Mouse (Mus musculus) monocyte, adult 5-6 weeks (primary cell): ENCODE measurements at regions not wholly inside any gene's neighbourhood (a gene's known extent, or its start where the extent isn't known, plus 50 kb on each side); places are given as distances from the start of the nearest gene placed in this dataset.

Source experiments
- ATAC-seq: fragments of 153-309, 156-312 bp; replicated peaks from 2 replicates; pipeline ENCODE4 v1.8.0; 2017; ENCODE audit warnings: mild to moderate bottlenecking; ENCODE audit not compliant: low TSS enrichment, insufficient number of reproducible peaks, severe bottlenecking, poor library complexity, low FRiP score

DNA sequence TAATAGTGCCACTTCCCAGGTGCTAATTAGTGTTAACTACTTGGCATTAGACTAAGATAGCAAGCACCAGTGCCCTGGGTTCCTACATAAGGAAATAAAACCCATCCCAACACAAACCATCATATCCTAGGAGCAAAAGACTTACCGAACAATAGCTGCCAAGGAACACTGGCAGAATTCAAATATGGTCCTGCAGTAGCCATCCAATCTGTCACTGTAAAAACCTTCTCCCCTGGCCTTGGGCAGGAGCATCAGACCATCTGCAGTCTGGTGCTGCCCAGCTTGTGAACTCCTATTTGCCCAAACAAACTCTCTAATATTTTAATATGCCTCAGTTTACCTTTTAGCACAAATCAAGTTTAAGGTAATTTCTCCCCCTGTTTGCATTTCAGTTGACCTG lies 137.9 kb upstream of the Nabp1 start:
- no peak for ATAC-seq

GRCm38 (mm10) chr1:51615523-51615922 lies 137.3 kb upstream of the Nabp1 start:
- ATAC-seq, result 0 out of 2 replicates have a peak, but pooled peaks have one; percentile 37

- peak; percentile 54; the same call in 1 of the 2 replicates for ATAC-seq
Observed at GRCm38 (mm10) chr1:51614700-51615099, 136.5 kb upstream of the Nabp1 start.

DNA sequence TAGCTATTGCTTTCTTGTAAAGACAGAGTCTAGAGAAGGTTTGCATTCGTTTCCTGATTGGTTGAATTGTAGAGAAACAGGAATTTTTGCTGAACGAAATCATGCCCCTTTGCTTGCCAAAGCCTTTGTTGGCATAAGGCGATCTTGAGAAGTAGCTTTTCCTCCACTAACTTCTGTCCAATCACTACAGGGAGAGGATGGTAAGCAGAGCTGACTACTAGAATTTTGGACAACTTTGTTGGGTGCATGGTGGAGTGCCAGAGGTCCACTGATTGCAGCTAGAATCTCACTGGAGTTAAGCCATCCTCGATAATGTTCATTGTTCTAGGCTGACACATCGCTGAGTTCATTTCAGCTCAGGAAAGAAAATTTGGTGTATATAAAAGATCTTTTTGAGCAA lies 131.1 kb upstream of the Nabp1 start:
- ATAC-seq, result no peak

- ATAC-seq, result no peak
Observed at GRCm38 (mm10) chr1:51607437-51607855, 129.2 kb upstream of the Nabp1 start.

GRCm38 (mm10) chr1:51602071-51602470 lies 123.8 kb upstream of the Nabp1 start:
- no peak for ATAC-seq

- ATAC-seq, result 0 out of 2 replicates have a peak, but pooled peaks have one; percentile 52
Observed at GRCm38 (mm10) chr1:51600425-51600824, 122.2 kb upstream of the Nabp1 start.

DNA sequence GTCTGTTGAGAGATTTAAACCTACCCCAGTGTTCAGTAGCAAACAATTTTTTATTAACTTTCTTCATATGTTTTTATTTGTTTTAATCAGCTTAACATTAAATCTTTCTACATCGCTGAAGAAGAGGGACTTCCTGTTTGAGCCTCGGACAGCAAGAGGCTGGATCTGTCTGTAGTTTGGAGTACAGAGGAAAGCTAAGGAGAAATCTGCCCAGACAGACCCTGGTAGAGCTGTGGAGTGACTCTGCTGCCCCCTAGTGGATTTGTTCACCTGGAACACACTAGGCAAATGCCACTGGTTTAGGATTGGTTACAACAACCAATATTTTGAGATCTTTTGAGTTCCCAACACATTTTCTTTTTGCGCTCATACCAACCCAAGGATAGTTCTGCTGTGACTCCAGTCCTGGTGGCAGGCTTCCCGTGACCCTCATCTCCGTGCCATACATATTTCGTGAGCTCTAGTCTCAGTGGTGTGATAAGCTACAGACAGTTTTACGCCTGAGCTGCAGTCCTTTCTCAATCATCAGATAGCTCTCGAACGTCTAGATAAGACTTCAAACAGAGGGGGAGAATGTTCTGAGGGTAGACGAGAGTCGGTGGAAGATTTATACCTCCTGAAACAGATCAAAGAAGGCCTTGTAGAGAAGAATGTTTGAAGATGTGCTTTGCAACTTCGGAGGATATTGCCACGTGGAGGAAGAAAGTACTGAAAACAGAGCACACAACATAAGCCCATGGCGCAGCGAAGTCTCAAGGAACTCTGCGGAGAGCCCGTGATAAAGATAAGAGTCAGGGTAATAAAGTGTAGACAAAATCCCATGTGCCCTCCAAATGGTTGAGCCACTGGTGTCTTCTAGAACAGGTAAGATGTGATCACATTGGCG lies 119.0 kb upstream of the Nabp1 start:
- ATAC-seq, result peak; percentile 79

DNA sequence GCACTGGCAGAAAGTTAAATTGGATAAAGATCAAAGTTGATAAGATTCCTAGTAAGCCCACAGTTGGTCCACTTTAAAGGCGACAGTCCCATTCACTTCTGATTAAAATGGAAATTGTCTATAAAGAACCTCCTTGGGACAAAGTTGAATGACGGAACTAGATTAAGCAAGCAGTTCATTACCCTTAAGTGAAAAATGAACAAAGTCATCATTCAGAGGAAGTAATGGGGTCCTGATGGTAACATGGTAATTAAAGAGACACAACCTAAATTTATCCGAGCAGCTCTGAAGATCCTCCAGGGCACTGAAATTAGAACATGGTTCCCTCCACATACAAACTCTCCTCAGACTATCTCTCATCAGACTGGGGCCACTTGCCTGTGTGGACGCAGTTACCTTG lies 116.4 kb upstream of the Nabp1 start:
- ATAC-seq, result peak; percentile 40

- ATAC-seq, result peak; percentile 34; the same call in 1 of the 2 replicates
Observed at GRCm38 (mm10) chr1:51593621-51594441, 115.6 kb upstream of the Nabp1 start.

DNA sequence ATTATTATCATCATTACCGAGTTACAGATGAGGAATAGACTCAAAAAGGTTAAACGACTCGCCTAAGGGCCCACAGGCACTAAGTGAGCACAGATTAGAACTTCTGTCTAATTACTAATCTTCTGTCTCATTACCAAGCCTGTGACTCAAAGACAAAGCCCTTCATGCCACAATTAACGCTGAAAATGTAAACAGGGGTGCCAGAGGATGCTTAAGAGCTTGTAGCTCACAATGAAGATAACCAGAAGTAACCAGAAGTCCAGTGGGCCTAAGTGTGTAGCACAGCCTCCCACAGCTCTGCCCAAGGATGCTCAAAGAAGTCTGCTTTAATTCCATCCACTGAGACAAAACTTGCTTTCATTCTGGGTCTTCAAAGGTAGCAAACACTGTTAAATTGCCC lies 113.7 kb upstream of the Nabp1 start:
- ATAC-seq, result no peak

DNA sequence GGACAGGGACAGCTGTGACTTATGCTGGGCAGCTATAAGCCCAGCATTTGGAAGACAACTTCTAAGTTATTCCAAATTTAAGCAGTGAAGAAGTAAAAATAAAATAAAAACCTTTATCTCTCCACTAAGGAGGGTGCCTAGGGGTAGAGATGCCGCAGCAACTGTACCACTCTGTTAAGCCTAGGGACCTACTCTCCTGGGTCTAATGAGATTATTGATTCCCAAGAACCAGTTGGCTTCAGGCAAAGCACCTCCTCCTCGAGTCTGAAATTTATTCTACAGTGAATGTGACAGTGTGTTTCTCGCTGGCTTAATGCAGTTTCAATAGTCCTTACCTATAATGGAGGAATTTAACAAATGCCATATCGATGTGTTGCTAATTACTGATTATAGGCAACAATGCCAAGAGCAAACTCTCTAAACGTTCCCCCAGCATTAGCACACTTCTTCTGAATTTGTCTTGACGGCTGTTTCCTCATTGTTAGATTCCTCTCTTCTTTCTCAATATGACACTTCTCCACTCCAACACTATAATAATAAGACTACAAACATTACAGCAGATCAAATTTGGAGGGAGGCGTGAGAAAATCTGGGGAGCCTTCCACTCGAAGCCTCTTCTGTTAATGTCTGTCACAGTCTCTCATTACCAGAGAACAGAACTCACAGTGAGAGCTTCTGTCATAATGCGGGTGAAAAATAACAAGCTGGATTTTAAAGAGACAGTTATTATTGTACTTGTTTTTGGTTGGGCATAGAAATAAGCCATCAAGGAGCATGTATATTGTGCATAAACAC lies 112.6 kb upstream of the Nabp1 start:
- no peak for ATAC-seq

DNA sequence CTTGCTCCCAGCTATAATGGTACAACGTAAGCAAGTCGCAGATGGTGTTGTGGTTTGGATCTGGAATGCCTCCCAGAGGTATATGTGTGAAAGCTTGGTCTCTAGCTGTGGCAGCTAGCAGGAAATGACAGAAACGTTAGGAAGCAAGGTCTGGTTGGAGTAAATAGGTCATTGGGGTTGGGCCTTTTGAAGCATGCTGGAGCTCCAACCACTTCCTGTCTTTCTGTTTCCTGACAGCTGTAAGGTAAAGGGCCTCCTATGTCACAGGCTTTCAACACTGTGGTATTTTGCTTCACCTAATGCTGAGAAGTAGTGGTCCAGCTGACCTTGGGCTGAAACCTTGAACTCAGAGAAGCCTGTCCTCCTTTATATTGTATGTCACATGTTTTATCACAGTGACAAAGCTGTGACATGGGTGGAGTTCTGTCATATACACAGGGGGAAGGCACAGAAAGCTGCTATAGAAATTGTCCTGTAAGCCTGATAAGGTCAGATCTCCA lies 106.8 kb upstream of the Nabp1 start:
- ATAC-seq, result peak; percentile 92

DNA sequence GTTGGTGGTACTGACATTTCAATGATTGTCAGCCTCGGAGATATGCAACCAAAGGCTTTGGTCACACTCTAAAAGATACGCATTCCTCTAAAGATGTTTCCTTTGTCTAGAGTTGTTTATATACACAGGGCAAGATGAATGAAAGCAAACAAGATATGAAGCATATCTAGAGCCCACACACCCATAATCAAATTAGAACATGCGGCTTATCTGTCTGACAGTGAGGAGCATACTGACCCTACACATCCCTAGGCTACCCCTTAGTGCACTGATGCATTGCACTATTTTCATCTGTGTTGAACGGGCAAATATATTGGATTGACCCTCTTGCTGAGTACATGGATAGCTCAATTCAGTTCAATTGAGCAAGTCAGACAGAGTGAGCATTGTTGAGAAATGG lies 105.6 kb upstream of the Nabp1 start:
- no peak for ATAC-seq

DNA sequence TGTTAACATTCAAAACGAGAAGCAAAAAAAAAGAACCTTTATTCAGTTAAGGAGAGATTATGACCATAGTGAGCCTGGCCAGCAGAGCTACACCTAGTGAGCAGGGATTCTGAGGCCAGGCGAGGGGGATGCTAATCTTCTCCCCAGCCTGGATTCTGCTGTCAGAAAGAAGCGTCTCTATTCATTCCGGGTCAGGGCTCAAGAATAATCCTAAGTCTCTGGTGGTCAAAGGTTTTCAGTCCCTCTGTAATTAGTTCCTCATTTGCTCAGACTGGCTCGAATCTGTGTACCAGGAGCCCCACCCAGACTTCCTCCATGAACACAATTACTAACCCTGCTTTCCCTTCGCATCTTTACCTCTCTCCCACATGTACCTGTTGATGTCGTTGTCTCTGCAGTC lies 101.8 kb upstream of the Nabp1 start:
- ATAC-seq, result peak; percentile 47; the same call in 1 of the 2 replicates

GRCm38 (mm10) chr1:51577701-51578100 lies 99.5 kb upstream of the Nabp1 start:
- ATAC-seq, result peak; percentile 95

GRCm38 (mm10) chr1:51572314-51573078 lies 94.3 kb upstream of the Nabp1 start:
- ATAC-seq, result peak; percentile 68

DNA sequence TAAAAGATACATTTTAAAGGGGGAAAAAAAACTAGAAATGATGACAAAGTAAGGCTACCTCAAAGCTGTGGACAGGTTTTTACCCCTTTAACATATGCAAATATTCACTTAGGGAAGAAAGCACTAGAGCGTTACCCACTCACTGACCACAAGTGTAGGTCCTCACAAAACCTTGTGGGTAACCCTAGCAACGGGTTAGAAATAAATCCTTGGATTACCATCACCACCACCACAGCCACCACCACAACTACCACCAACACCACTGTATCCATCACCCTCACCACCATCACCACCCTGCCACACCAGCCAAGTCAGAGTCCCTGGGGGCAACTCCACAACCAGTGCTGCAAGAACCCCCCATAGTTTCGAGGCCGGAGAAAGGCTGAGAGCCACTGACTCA lies 91.4 kb upstream of the Nabp1 start:
- 0 out of 2 replicates have a peak, but pooled peaks have one; percentile 37 for ATAC-seq
